Mouse (Mus musculus) liver, embryonic 11.5 days (tissue): ENCODE data around the gene Ugt2b37. TPM values are rescaled to one million over a fixed set of nuclear protein-coding genes. Genes with fewer than 3 reads are reported as not detected.
"Not testable (repeated sequence)": the region's sequence is repeated elsewhere in the genome, so short reads cannot be mapped to it uniquely, and the experiment has no call there.

Source experiments
- ATAC-seq: fragments of 200-750 bp; cut with Nextera tagmentation; replicated peaks from 2 replicates; pipeline ENCODE4 v1.8.0; 2017; ENCODE audit warnings: moderate number of reproducible peaks, mild to moderate bottlenecking, moderate TSS enrichment, moderate library complexity; ENCODE audit not compliant: low FRiP score
- DNase-seq: peaks from one replicate; pipeline ENCODE4 v3.0.0-alpha.2; 2017; ENCODE audit warnings: low spot score
- H3K27ac ChIP-seq: fragments of 300-500 bp; sonication (generic); 2 replicates; pipeline ENCODE4 v1.5.1; 2014; ENCODE audit warnings: mild to moderate bottlenecking, low read depth, low read length, control low read depth
- H3K27me3 ChIP-seq: fragments of 300-500 bp; sonication (generic); replicated peaks from 2 replicates; pipeline ENCODE4 v1.6.1; 2014; ENCODE audit warnings: low read length, mixed read lengths; ENCODE audit not compliant: control insufficient read depth, insufficient read depth
- H3K36me3 ChIP-seq: fragments of 300-500 bp; sonication (generic); 2 replicates; pipeline ENCODE4 v1.6.1; 2014; ENCODE audit warnings: mild to moderate bottlenecking, low read length, moderate library complexity, mixed read lengths; ENCODE audit not compliant: control insufficient read depth, insufficient read depth
- H3K4me1 ChIP-seq: fragments of 300-500 bp; sonication (generic); replicated peaks from 2 replicates; pipeline ENCODE4 v1.6.1; 2014; ENCODE audit warnings: low read length, mixed read lengths; ENCODE audit not compliant: control insufficient read depth, insufficient read depth
- H3K4me2 ChIP-seq: fragments of 300-500 bp; sonication (generic); 2 replicates; pipeline ENCODE4 v1.6.1; 2014; ENCODE audit warnings: mild to moderate bottlenecking, control low read depth, moderate library complexity
- H3K4me3 ChIP-seq: fragments of 300-500 bp; sonication (generic); 2 replicates; pipeline ENCODE4 v1.5.1; 2014; ENCODE audit warnings: low read depth, low read length, control low read depth
- H3K9ac ChIP-seq: fragments of 300-500 bp; sonication (generic); 2 replicates; pipeline ENCODE4 v1.6.1; 2014; ENCODE audit warnings: low read depth, low read length, control low read depth
- H3K9me3 ChIP-seq: fragments of 300-500 bp; sonication (generic); 2 replicates; pipeline ENCODE4 v1.6.1; 2016; ENCODE audit warnings: low read length, inconsistent platforms, mixed read lengths; ENCODE audit not compliant: control insufficient read depth
- WGBS: fragments of 180-500 bp; shearing (Covaris S2); extraction: QIAGEN DNeasy Blood & Tissue Kit; methylation state at CpG from one replicate; pipeline ENCODE4 v1.1.7; 2014; 5-methylcytosine and 5-hydroxymethylcytosine counted together
- polyA plus RNA-seq: library from polyadenylated mRNA; unstranded; fragments of >200 nt; fragmentation: Nextera tagmentation; extraction: Ambion mirVana; gene quantifications from 2 replicates; pipeline ENCODE4 v1.2.1, GENCODE M21; 2014

The Ugt2b37 gene
- polyA plus RNA-seq: not detected in 2 replicates

- not testable (repeated sequence) for H3K27ac ChIP-seq, H3K9ac ChIP-seq, H3K4me2 ChIP-seq, H3K27me3 ChIP-seq, H3K9me3 ChIP-seq, ATAC-seq, DNase-seq, H3K4me1 ChIP-seq, H3K36me3 ChIP-seq, H3K4me3 ChIP-seq
- 68% methylated on average over 3 of the region's 3 CpGs for WGBS
These were observed at the start of gene Ugt2b37 for GRCm38 (mm10) chr5:87254676-87255075. TSS of gene Ugt2b37 (minus strand) at chr5:87254804.

- not testable (repeated sequence) for H3K9me3 ChIP-seq, H3K4me1 ChIP-seq, H3K4me2 ChIP-seq, H3K27me3 ChIP-seq, H3K27ac ChIP-seq, DNase-seq, H3K36me3 ChIP-seq, H3K4me3 ChIP-seq, H3K9ac ChIP-seq, ATAC-seq
- WGBS: 80% methylated on average over 4 of the region's 4 CpGs
These were observed 31.6 kb upstream of the Ugt2b37 start for GRCm38 (mm10) chr5:87286180-87286579.

DNA sequence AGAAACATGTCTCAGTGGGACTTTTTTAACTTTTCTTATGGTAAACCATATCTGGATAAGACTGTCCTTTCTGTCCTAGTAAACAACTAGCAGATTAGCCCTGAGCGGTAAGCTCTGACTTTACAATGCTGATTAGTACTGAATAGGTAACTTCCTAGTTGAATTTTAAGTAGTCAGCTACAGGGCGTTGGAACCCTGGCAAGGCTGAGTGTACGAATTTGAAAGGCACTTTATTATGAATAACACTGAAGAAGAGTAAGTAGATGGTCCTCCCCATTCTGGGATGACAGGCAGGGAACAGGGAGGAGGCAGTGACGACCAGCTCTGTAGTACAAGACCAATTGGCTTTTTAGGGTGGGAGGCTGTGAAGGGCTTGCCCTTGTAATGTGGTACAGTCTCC, 21.4 kb upstream of the Ugt2b37 start:
- not testable (repeated sequence) for H3K27me3 ChIP-seq, H3K4me1 ChIP-seq, H3K36me3 ChIP-seq, H3K4me3 ChIP-seq, H3K4me2 ChIP-seq, H3K9ac ChIP-seq, H3K9me3 ChIP-seq, H3K27ac ChIP-seq, DNase-seq, ATAC-seq
- WGBS: 73% methylated on average over 4 of the region's 4 CpGs

DNA sequence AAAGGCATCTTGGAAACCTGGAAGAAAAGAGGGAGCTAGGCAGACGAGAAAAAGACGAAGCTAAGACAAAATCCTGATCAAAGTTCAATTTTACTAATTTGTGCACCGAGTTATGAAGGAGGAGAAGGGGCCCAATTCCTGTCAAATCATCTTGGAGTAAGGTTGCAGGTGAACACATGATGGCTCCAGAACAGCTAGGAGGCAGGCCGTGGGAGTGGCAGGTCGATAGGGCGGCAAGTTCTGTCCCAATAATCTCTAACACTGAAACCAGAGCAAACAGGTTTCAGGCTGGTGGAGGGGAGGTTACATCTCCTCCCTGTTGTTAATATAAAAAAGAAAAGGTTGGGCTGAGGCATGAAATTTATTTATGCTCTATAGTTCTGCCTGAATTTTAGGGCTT, 21.0 kb upstream of the Ugt2b37 start:
- Histone ChIP-seq H3K27ac (no peak overlapping the region), H3K4me2 (no peak overlapping the region), H3K27me3 (no peaks in the 10 kb centered on the region), H3K9me3 (0 out of 2 replicates have a peak, but pooled peaks cover 3% of the 10 kb centered on the region), H3K36me3 (no peaks in the 10 kb centered on the region), H3K4me1 (no peaks in the 10 kb centered on the region), H3K4me3 (no peak overlapping the region), H3K9ac (no peak overlapping the region)
- 78% methylated on average over 6 of the region's 6 CpGs for WGBS
- ATAC-seq: no peak
- DNase-seq: no peak

DNA sequence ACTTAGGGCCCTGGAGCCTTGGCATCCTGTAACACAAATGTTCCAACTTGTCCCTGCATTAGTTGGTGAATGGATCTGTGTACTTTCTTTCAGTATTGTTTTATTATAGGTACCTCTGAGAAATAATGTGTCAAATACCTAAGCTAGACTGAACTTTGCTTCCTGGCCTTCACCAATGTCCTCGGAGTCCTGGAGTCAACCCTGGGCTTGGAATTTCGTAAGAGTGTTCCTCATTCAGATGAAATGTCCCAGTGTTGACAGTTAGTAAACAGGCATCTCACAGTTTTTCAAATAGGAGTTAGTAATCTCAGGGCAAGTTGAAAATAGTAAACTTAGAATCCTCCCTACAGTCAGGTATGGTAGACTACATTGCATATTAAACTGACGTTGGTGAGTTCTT, 1.2 kb upstream of the Ugt2b37 start:
- 71% methylated on average over 3 of the region's 3 CpGs for WGBS
- Histone ChIP-seq H3K4me2 (no peak overlapping the region), H3K36me3 (no peaks in the 10 kb centered on the region), H3K9me3 (no peaks in the 10 kb centered on the region), H3K4me3 (no peak overlapping the region), H3K27me3 (no peaks in the 10 kb centered on the region), H3K4me1 (no peaks in the 10 kb centered on the region), H3K27ac (no peak overlapping the region), H3K9ac (no peak overlapping the region)
- ATAC-seq (no peak), DNase-seq (no peak)

- H3K4me3 ChIP-seq, ATAC-seq, H3K9me3 ChIP-seq, H3K4me2 ChIP-seq, H3K27ac ChIP-seq, DNase-seq, H3K36me3 ChIP-seq, H3K4me1 ChIP-seq, H3K27me3 ChIP-seq, H3K9ac ChIP-seq: not testable (repeated sequence)
These were observed 12.5 kb downstream of the Ugt2b37 start for GRCm38 (mm10) chr5:87242140-87242539.

- WGBS: 40% methylated on average over 2 of the region's 2 CpGs
- not testable (repeated sequence) for ATAC-seq, DNase-seq, H3K4me2 ChIP-seq, H3K9me3 ChIP-seq, H3K27ac ChIP-seq, H3K9ac ChIP-seq, H3K4me1 ChIP-seq, H3K27me3 ChIP-seq, H3K4me3 ChIP-seq, H3K36me3 ChIP-seq
These were observed 58.2 kb downstream of the Ugt2b37 start for GRCm38 (mm10) chr5:87196430-87196829.

Other genes with a start within 250 kb of the Ugt2b37 start
- 1.5 and 1.8 TPM in 2 replicates for gene Ugt2b36, start 162.2 kb downstream of the Ugt2b37 start, polyA plus RNA-seq
- 1.4 and 2.1 TPM in 2 replicates for gene Ugt2b5, start 114.5 kb downstream of the Ugt2b37 start, polyA plus RNA-seq
- not detected in 2 replicates for gene Ugt2a3, start 82.4 kb upstream of the Ugt2b37 start, polyA plus RNA-seq
- not detected in 2 replicates for gene Ugt2b38, start 169.4 kb upstream of the Ugt2b37 start, polyA plus RNA-seq
- gene Ugt2a2, start 227.5 kb upstream of the Ugt2b37 start, polyA plus RNA-seq: not detected in 2 replicates
- gene Gm43638, start 232.0 kb upstream of the Ugt2b37 start, polyA plus RNA-seq: not detected in 2 replicates
- gene Ugt2a1, start 236.1 kb upstream of the Ugt2b37 start, polyA plus RNA-seq: not detected in 2 replicates